Mouse (Mus musculus) C2C12 (cell line): ENCODE data around the gene Ntrk1. TPM values are rescaled to one million over a fixed set of nuclear protein-coding genes. Genes with fewer than 3 reads are reported as not detected.

Experiments
- H3K27me3 ChIP-seq: one replicate; pipeline ENCODE4 v1.6.1; 2011; ENCODE audit not compliant: control insufficient read depth, insufficient read depth, insufficient read length
- H3K36me3 ChIP-seq: one replicate; pipeline ENCODE4 v1.6.1; 2011; ENCODE audit not compliant: control insufficient read depth, insufficient read depth
- H3K4me3 ChIP-seq: one replicate; pipeline ENCODE4 v1.5.1; 2011; ENCODE audit warnings: mild to moderate bottlenecking, control low read depth; ENCODE audit not compliant: poor library complexity, insufficient read depth, severe bottlenecking
- H3K79me2 ChIP-seq: one replicate; pipeline ENCODE4 v1.6.1; 2011; ENCODE audit not compliant: control insufficient read depth, insufficient read depth
- H3K79me3 ChIP-seq: one replicate; pipeline ENCODE4 v1.6.1; 2011; ENCODE audit warnings: low read depth, control low read depth
- H3ac ChIP-seq: one replicate; pipeline ENCODE3; 2011; ENCODE audit warnings: low read depth; ENCODE audit not compliant: control insufficient read depth, insufficient read length
- CEBPB ChIP-seq: IDR thresholded peaks from one replicate; pipeline ENCODE4 v1.6.1; 2011; ENCODE audit warnings: low read depth, mild to moderate bottlenecking, control low read depth, moderate library complexity
- CTCF ChIP-seq: IDR thresholded peaks from one replicate; pipeline ENCODE4 v1.5.1; 2011; ENCODE audit not compliant: control insufficient read depth, insufficient read depth, insufficient read length
- FOSL1 ChIP-seq: IDR thresholded peaks from one replicate; pipeline ENCODE4 v1.8.0; 2011; ENCODE audit warnings: mild to moderate bottlenecking, low read length; ENCODE audit not compliant: poor library complexity, insufficient read depth, severe bottlenecking
- MAX ChIP-seq: IDR thresholded peaks from one replicate; pipeline ENCODE4 v1.6.1; 2011; ENCODE audit warnings: mild to moderate bottlenecking, control low read depth
- MYOD1 ChIP-seq: IDR thresholded peaks from one replicate; pipeline ENCODE4 v1.6.1; 2011; ENCODE audit warnings: low read depth; ENCODE audit not compliant: control insufficient read depth, insufficient read length
- MYOG ChIP-seq: IDR thresholded peaks from one replicate; pipeline ENCODE4 v1.6.1; 2011; ENCODE audit not compliant: control insufficient read depth, insufficient read length; ENCODE audit errors: extremely low read depth
- USF1 ChIP-seq: IDR thresholded peaks from one replicate; pipeline ENCODE4 v1.6.1; 2011; ENCODE audit warnings: low read depth, mild to moderate bottlenecking, control low read depth, moderate library complexity
- polyA plus RNA-seq: library from polyadenylated mRNA; unstranded; fragments of >200 nt; fragmentation: generic; extraction: Trizol; gene quantifications from one replicate; pipeline ENCODE4 v1.2.1, GENCODE M21; 2012; ENCODE audit warnings: missing spikeins

Ntrk1 gene
- polyA plus RNA-seq, 1 experiment, result not detected

GRCm38 (mm10) chr3:87738906-87739305, 56.1 kb downstream of the Ntrk1 start:
- TF ChIP-seq FOSL1 (no peak), MYOG (no peak), MYOD1 (no peak), CEBPB (no peak), MAX (no peak), CTCF (no peak), USF1 (no peak)
- no peaks in the 10 kb centered on the region for H3K36me3 ChIP-seq
- H3K79me2 ChIP-seq, result no peaks in the 10 kb centered on the region
- no peaks in the 10 kb centered on the region for H3K79me3 ChIP-seq
- H3ac ChIP-seq, result no peak overlapping the region
- no peak overlapping the region for H3K4me3 ChIP-seq
- H3K27me3 ChIP-seq, result no peaks in the 10 kb centered on the region

- Histone ChIP-seq H3K79me3 (no peaks in the 10 kb centered on the region), H3K36me3 (no peaks in the 10 kb centered on the region), H3K27me3 (no peaks in the 10 kb centered on the region), H3K4me3 (no peak overlapping the region), H3ac (no peak overlapping the region), H3K79me2 (no peaks in the 10 kb centered on the region)
- TF ChIP-seq MYOG (no peak), CEBPB (no peak), CTCF (no peak), USF1 (no peak), FOSL1 (no peak), MAX (no peak), MYOD1 (no peak)
Measured at GRCm38 (mm10) chr3:87735335-87735734, 59.6 kb downstream of the Ntrk1 start.

GRCm38 (mm10) chr3:87733984-87734761, 60.8 kb downstream of the Ntrk1 start:
- no peaks in the 10 kb centered on the region for H3K79me3 ChIP-seq
- no peaks in the 10 kb centered on the region for H3K36me3 ChIP-seq

GRCm38 (mm10) chr3:87733098-87733497, 61.9 kb downstream of the Ntrk1 start:
- TF ChIP-seq MYOG (no peak), MYOD1 (no peak), CEBPB (no peak), CTCF (no peak), FOSL1 (no peak)
- H3K36me3 ChIP-seq, result no peaks in the 10 kb centered on the region

More at GRCm38 (mm10) chr3:87733984-87734761, 60.8 kb downstream of the Ntrk1 start:
- H3ac ChIP-seq, result no peak overlapping the region
- TF ChIP-seq USF1 (no peak), MYOG (no peak), MYOD1 (no peak), CEBPB (no peak), FOSL1 (no peak), MAX (no peak), CTCF (no peak)
- no peaks in the 10 kb centered on the region for H3K27me3 ChIP-seq
- no peak overlapping the region for H3K4me3 ChIP-seq
- no peaks in the 10 kb centered on the region for H3K79me2 ChIP-seq

GRCm38 (mm10) chr3:87728696-87729095, 66.3 kb downstream of the Ntrk1 start:
- Histone ChIP-seq H3K79me2 (no peaks in the 10 kb centered on the region), H3K27me3 (no peaks in the 10 kb centered on the region), H3K36me3 (no peaks in the 10 kb centered on the region), H3K4me3 (no peak overlapping the region), H3ac (no peak overlapping the region), H3K79me3 (no peaks in the 10 kb centered on the region)
- no peak for TF ChIP-seq FOSL1
- no peak for TF ChIP-seq MYOD1
- no peak for TF ChIP-seq USF1
- TF ChIP-seq MYOG, result no peak
- TF ChIP-seq MAX, result no peak
- no peak for TF ChIP-seq CEBPB
- TF ChIP-seq CTCF, result no peak

More at GRCm38 (mm10) chr3:87733098-87733497, 61.9 kb downstream of the Ntrk1 start:
- Histone ChIP-seq H3K79me3 (no peaks in the 10 kb centered on the region), H3K27me3 (no peaks in the 10 kb centered on the region), H3K4me3 (no peak overlapping the region), H3ac (no peak overlapping the region), H3K79me2 (no peaks in the 10 kb centered on the region)

Other genes with a start within 250 kb of the Ntrk1 start
- 5.5 TPM for gene Arhgef11, start 177.6 kb downstream of the Ntrk1 start, polyA plus RNA-seq
- 0.08 TPM for gene Lrrc71, start 46.5 kb downstream of the Ntrk1 start, polyA plus RNA-seq
- not detected for gene Insrr, start 1.8 kb upstream of the Ntrk1 start, polyA plus RNA-seq
- gene Pear1, start 29.1 kb upstream of the Ntrk1 start, polyA plus RNA-seq, result 1.7 TPM
- 0.01 TPM for gene Sh2d2a, start 51.6 kb upstream of the Ntrk1 start, polyA plus RNA-seq
- gene Prcc, start 90.4 kb upstream of the Ntrk1 start, polyA plus RNA-seq, result 44.3 TPM
- gene Hdgf, start 111.2 kb upstream of the Ntrk1 start, polyA plus RNA-seq, result 279 TPM
- 69.7 TPM for gene Mrpl24, start 124.3 kb upstream of the Ntrk1 start, polyA plus RNA-seq
- gene Isg20l2, start 135.2 kb upstream of the Ntrk1 start, polyA plus RNA-seq, result 25.0 TPM
- 7.1 TPM for gene Rrnad1, start 135.6 kb upstream of the Ntrk1 start, polyA plus RNA-seq
- gene Crabp2, start 153.5 kb upstream of the Ntrk1 start, polyA plus RNA-seq, result 14.4 TPM
- gene Nes, start 175.9 kb upstream of the Ntrk1 start, polyA plus RNA-seq, result 158 TPM
- gene Bcan, start 205.1 kb upstream of the Ntrk1 start, polyA plus RNA-seq, result 0.15 TPM
- not detected for gene Hapln2, start 232.4 kb upstream of the Ntrk1 start, polyA plus RNA-seq
- gene Gpatch4, start 247.9 kb upstream of the Ntrk1 start, polyA plus RNA-seq, result 26.4 TPM